Mouse (Mus musculus) brain, embryonic 14.5 days (tissue): ENCODE data around the gene Kbtbd13.

Experiments used
- CTCF ChIP-seq: fragments of 200-500 bp; IDR thresholded peaks from 2 replicates; pipeline ENCODE4 v1.5.1; 2012; ENCODE audit warnings: inconsistent platforms, mild to moderate bottlenecking, moderate library complexity, borderline replicate concordance; ENCODE audit not compliant: insufficient read depth, insufficient read length; ENCODE audit errors: extremely low read depth
- POLR2A ChIP-seq: fragments of 200-500 bp; IDR thresholded peaks from 2 replicates; pipeline ENCODE4 v1.6.1; 2012; ENCODE audit warnings: mild to moderate bottlenecking, inconsistent platforms, borderline replicate concordance; ENCODE audit not compliant: poor library complexity, insufficient read depth, insufficient read length, severe bottlenecking; ENCODE audit errors: extremely low read depth

DNA sequence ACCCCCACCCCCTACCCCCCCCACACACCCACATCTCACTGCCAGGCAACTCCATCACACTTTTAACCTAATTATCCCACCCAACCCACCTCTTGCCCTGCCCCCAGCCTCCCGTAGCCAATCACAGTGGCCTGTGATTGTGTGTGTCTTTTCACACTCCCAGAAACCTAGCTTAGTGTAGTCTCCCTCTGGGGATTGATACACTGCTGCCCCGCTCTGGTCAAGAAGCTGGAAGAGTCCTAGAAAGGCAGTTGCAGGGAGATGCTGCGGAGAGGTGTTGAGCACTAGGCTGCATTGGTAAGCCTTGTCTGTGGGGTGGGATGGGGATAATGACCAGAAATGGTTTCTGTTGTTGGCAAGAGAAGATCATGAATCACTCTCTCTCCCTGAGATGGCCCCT, 26.3 kb upstream of the Kbtbd13 start:
- no peak for TF ChIP-seq POLR2A
- no peak for TF ChIP-seq CTCF
